Mouse (Mus musculus) cerebellum, adult 2 months (tissue): ENCODE data around the gene Tnfaip3.

Experiments used
- CTCF ChIP-seq: fragments of 200-500 bp; IDR thresholded peaks from 2 replicates; pipeline ENCODE4 v1.5.1; 2011; ENCODE audit warnings: low read depth, mild to moderate bottlenecking, control low read depth, low read length, moderate library complexity, borderline replicate concordance; ENCODE audit not compliant: insufficient read depth
- POLR2A ChIP-seq: fragments of 200-500 bp; IDR thresholded peaks from 2 replicates; pipeline ENCODE4 v1.6.1; 2011; ENCODE audit warnings: low read length, control low read depth, borderline replicate concordance; ENCODE audit not compliant: insufficient read depth

DNA sequence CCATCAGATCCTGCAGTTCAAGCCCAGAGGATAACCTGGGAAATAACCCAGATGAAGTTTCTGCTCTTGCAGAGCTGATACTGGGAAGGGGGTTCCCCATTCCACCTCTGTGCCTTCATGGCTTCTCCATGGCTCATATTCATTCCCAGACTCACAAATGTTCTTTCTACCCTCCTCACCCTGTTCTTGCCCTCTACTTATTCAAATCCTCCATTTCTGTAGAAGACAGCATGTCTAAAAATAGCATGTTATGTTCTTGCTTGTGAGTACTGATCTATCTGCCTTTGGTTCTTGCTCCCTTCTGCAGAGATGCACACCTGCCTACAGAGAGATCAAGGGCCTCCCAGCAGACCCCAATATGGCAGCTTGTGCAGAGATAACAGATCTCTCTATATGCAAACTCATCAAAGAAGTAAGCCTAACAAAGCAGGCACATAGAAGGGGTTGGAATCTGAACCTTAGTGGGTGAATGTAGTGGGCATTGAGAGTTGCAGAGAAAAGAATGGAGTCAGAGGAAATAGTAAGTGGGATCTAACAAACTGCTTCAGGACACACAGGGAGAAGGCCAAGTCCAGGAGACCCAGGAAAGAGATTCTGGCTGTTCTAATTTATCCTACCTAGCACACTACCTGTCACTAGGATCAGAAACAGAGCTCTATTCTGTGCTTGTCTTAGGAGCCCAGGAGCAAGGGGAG is 62.3 kb downstream of the Tnfaip3 start:
- TF ChIP-seq POLR2A = no peak
- TF ChIP-seq CTCF = no peak
